Mouse (Mus musculus): ENCODE results near the gene Sohlh1. TPM values are rescaled to one million over a fixed set of nuclear protein-coding genes. Genes with fewer than 3 reads are reported as not detected.

Sohlh1 gene
- 0.35 TPM for polyA plus RNA-seq (2017; shearing (Covaris generic))

DNA sequence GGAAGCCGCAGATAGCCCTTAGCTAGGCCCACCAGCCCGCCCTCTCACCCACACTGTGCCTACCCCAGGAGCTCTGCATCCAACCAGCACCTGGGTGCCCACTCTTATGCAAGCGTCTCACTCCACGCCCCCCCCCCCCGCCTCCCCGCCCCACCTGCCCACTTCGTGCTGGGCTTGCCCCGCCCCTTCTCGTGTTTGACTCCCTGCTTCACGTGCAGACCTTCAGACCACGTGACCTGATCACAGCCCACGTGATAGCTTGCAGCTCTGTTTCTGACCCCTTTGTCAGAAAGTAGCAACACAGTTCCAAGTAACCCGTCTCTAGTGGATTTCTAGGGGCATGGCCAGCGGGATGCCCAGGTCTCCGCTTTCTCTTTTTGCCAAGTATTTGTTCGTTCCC is at the start of gene Sohlh1:
Gene Sohlh1, minus strand, starts transcription at position 23 of the 400 bp plus-strand sequence.

DNA sequence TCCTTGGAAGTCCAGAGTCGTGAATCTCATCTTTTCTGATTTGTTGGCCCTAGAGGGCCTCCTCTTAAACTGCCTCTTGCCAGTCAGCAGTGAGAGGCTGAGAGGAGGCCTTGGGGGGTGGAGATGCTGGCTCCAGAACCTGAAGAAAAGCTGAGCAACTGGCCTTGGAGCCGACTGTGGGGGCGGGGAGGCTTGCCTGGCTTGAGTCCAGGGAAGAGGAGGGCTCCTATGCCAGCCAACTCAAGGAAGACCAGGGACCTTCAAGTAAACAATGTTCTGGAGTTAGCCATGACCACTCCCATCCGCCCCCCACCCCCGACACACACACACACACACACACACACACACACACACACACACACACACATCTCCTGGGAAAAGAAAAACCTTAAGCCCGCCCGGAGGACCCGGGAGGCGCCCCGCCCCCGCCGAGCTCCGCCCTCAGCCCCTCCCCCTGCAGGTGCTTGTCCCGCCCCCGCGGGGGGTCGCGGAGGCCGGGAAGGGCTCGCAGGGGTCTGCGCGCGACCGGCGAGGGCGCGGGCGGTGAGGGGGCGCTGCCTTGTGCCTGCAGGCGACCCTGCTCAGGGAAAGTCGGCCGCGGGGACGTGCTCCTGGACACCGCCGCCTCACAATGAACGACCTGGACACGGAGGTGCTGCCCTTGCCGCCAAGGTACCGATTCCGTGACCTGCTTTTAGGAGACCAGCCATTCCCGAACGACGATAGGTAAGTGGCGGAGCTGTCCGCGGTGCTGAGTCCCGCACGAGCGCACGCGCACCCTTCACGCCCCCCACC is 16.5 kb upstream of the Sohlh1 start, which contains the start of gene Kcnt1:
Gene Kcnt1, plus strand, starts transcription at position 398 of the 795 bp plus-strand sequence.

DNA sequence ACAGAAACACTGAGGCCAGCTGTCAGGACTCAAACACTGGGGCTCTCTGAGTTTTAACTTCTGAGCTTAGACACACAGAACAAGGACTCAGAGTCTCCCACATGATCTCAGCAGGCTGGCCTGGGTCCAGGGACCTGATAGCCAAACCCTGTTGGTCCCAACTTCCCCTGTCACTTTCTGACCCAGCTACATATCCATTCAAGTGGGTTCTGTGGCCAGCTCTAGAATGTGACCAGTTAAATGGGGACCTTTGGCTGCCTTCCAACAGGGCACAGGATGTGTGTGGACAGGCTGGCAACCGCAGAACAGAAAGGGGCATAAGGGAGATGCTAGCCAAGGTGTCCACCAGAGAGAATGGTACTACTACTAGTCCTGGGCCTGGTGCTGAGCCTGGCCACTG is 24.2 kb downstream of the Sohlh1 start, which contains the start of gene Lcn9:
Gene Lcn9, plus strand, starts transcription at position 348 of the 400 bp plus-strand sequence.

GRCm38 (mm10) chr2:25815748-25816147 is 31.3 kb downstream of the Sohlh1 start, which contains the start of gene Glt6d1:
Glt6d1 (minus strand) TSS chr2:25815848.

Other genes with a start within 250 kb of the Sohlh1 start
- gene Rabl6, start 238.7 kb downstream of the Sohlh1 start, polyA plus RNA-seq (2017; shearing (Covaris generic)): 7.5 TPM
- not detected for gene Ccdc183, start 229.6 kb downstream of the Sohlh1 start, polyA plus RNA-seq (2017; shearing (Covaris generic))
- gene Tmem141, start 225.2 kb downstream of the Sohlh1 start, polyA plus RNA-seq (2017; shearing (Covaris generic)): 1.5 TPM
- gene Fcna, start 219.2 kb downstream of the Sohlh1 start, polyA plus RNA-seq (2017; shearing (Covaris generic)): 6.2 TPM
- gene Lcn8, start 194.1 kb downstream of the Sohlh1 start, polyA plus RNA-seq (2017; shearing (Covaris generic)): not detected
- gene Lcn5, start 189.3 kb downstream of the Sohlh1 start, polyA plus RNA-seq (2017; shearing (Covaris generic)): not detected
- not detected for gene Lcn6, start 170.5 kb downstream of the Sohlh1 start, polyA plus RNA-seq (2017; shearing (Covaris generic))
- not detected for gene Lcn10, start 164.5 kb downstream of the Sohlh1 start, polyA plus RNA-seq (2017; shearing (Covaris generic))
- gene Obp2a, start 147.2 kb downstream of the Sohlh1 start, polyA plus RNA-seq (2017; shearing (Covaris generic)): 1.1 TPM
- gene Bmyc, start 140.5 kb downstream of the Sohlh1 start, polyA plus RNA-seq (2017; shearing (Covaris generic)): 166 TPM
- not detected for gene Obp2b, start 110.2 kb downstream of the Sohlh1 start, polyA plus RNA-seq (2017; shearing (Covaris generic))
- not detected for gene Lcn3, start 81.7 kb downstream of the Sohlh1 start, polyA plus RNA-seq (2017; shearing (Covaris generic))
- gene Lcn11, start 70.2 kb downstream of the Sohlh1 start, polyA plus RNA-seq (2017; shearing (Covaris generic)): not detected
- not detected for gene Gm13539, start 65.0 kb downstream of the Sohlh1 start, polyA plus RNA-seq (2017; shearing (Covaris generic))
- not detected for gene Glt6d1, start 31.4 kb downstream of the Sohlh1 start, polyA plus RNA-seq (2017; shearing (Covaris generic))
- not detected for gene Lcn9, start 24.1 kb downstream of the Sohlh1 start, polyA plus RNA-seq (2017; shearing (Covaris generic))
- 0.26 TPM for gene Kcnt1, start 16.5 kb upstream of the Sohlh1 start, polyA plus RNA-seq (2017; shearing (Covaris generic))
- 6.0 TPM for gene Camsap1, start 136.0 kb upstream of the Sohlh1 start, polyA plus RNA-seq (2017; shearing (Covaris generic))
- gene Ubac1, start 174.5 kb upstream of the Sohlh1 start, polyA plus RNA-seq (2017; shearing (Covaris generic)): 27.4 TPM